Mouse (Mus musculus): ENCODE results near the gene C1galt1c1. TPM values are rescaled to one million over a fixed set of nuclear protein-coding genes. Genes with fewer than 3 reads are reported as not detected.

C1galt1c1 gene
- polyA plus RNA-seq (2015; fragmentation: Nextera tagmentation; extraction: Ambion mirVana) = 43.7 and 48.3 TPM in 2 replicates

- peak; percentile 99 for ATAC-seq (ENCODE audit: insufficient read depth, low FRiP score)
- WGBS = 11% methylated on average over 37 of the region's 43 CpGs
- no peaks in the 10 kb centered on the region for H3K9me3 ChIP-seq (replicated peaks; ENCODE audit: control insufficient read depth, low read length)
- no peaks in the 10 kb centered on the region for H3K27me3 ChIP-seq (ENCODE audit: control insufficient read depth, insufficient read depth, low read length)
- peak within 1 kb of the TSS; percentile 58 for H3K4me2 ChIP-seq (ENCODE audit: low read depth, low read length)
- no peaks in the 10 kb centered on the region for H3K4me1 ChIP-seq (ENCODE audit: control insufficient read depth, insufficient read depth, low read length)
- H3K9ac ChIP-seq (ENCODE audit: low read length) = peak within 1 kb of the TSS; percentile 78
- peak within 1 kb of the TSS; percentile 61 for H3K4me3 ChIP-seq (replicated peaks; ENCODE audit: low read length)
- peak within 1 kb of the TSS; percentile 93 for H3K27ac ChIP-seq (ENCODE audit: low read length)
- H3K36me3 ChIP-seq (ENCODE audit: control insufficient read depth, insufficient read depth, low read length) = no peaks in the 10 kb centered on the region
Observed at GRCm38 (mm10) chrX:38634801-38635637, at the start of gene C1galt1c1. Gene C1galt1c1, minus strand, starts transcription at chrX:38635087.

GRCm38 (mm10) chrX:38681972-38682371, 47.1 kb upstream of the C1galt1c1 start:
- no peak overlapping the region for H3K27ac ChIP-seq (ENCODE audit: low read length)
- no peak overlapping the region for H3K4me3 ChIP-seq (replicated peaks; ENCODE audit: low read length)
- WGBS = 40% methylated on average over 2 of the region's 2 CpGs
- no peak overlapping the region for H3K4me2 ChIP-seq (ENCODE audit: low read depth, low read length)
- H3K27me3 ChIP-seq (ENCODE audit: control insufficient read depth, insufficient read depth, low read length) = no peaks in the 10 kb centered on the region
- no peaks in the 10 kb centered on the region for H3K36me3 ChIP-seq (ENCODE audit: control insufficient read depth, insufficient read depth, low read length)
- H3K9me3 ChIP-seq (replicated peaks; ENCODE audit: control insufficient read depth, low read length) = no peaks in the 10 kb centered on the region
- H3K4me1 ChIP-seq (ENCODE audit: control insufficient read depth, insufficient read depth, low read length) = no peaks in the 10 kb centered on the region
- H3K9ac ChIP-seq (ENCODE audit: low read length) = no peak overlapping the region
- no peak for ATAC-seq (ENCODE audit: insufficient read depth, low FRiP score)

GRCm38 (mm10) chrX:38669111-38669903, 34.4 kb upstream of the C1galt1c1 start:
- ATAC-seq (ENCODE audit: insufficient read depth, low FRiP score) = no peak
- no peak overlapping the region for H3K9ac ChIP-seq (ENCODE audit: low read length)

DNA sequence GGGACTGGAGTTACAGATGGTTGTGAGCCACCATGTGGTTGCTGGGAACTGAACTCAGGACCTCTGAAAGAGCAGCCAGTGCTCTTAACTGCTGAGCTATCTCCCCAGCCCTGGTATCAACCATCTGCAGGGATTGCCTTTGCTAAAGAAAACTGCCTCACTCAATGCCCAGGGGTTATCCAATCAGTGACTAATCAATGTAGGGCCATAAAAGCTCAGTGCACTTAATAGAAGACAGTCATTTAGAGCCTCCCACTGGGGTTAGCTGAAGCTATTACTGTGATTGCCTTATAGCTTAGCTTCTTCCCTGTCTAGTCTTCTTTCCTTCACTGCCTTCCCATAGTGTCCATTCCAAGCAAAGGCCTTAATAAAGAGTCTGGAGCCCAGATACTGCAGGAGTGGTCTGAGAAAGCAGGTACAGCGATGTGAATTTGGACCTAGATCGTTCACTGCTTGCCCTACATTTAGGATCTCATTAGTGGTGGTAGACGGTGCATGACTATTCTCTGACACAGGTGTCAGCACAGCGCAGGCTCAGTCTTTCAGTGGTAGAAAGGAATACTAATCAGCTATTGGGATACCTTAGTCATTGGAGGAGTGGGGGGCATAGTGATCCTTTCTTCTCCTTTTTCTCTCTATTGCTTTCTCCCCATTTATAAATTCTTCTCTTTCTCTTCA, 21.5 kb upstream of the C1galt1c1 start:
- no peak overlapping the region for H3K4me3 ChIP-seq (replicated peaks; ENCODE audit: low read length)
- WGBS = 72% methylated on average over 4 of the region's 4 CpGs

More at GRCm38 (mm10) chrX:38669111-38669903, 34.4 kb upstream of the C1galt1c1 start:
- 48% methylated on average over 6 of the region's 6 CpGs for WGBS
- Histone ChIP-seq H3K9me3 (replicated peaks; ENCODE audit: control insufficient read depth, low read length) (no peaks in the 10 kb centered on the region), H3K4me2 (ENCODE audit: low read depth, low read length) (no peak overlapping the region), H3K27ac (ENCODE audit: low read length) (no peak overlapping the region), H3K27me3 (ENCODE audit: control insufficient read depth, insufficient read depth, low read length) (no peaks in the 10 kb centered on the region), H3K4me3 (replicated peaks; ENCODE audit: low read length) (no peak overlapping the region), H3K36me3 (ENCODE audit: control insufficient read depth, insufficient read depth, low read length) (no peaks in the 10 kb centered on the region), H3K4me1 (ENCODE audit: control insufficient read depth, insufficient read depth, low read length) (no peaks in the 10 kb centered on the region)

DNA sequence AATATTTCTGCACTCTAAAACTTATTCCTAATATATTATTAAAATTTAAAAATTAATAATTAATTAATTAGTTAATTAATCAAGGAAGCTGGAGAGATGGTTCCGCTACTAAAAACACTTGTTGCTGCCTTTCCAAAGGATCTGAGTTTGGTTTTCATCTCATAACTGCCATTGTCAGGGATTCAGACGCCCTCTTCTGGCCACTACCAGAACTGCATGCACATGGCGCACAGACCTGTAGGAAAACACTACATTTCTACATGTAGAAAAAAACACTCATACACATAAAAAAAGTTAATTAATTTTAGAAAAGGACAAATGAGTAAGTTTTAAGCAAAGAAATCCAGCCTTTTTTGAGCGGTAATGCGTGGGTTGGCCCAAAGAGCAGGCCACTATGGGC, 19.8 kb upstream of the C1galt1c1 start:
- no peak for ATAC-seq (ENCODE audit: insufficient read depth, low FRiP score)
- H3K9ac ChIP-seq (ENCODE audit: low read length) = no peak overlapping the region
- no peak overlapping the region for H3K4me2 ChIP-seq (ENCODE audit: low read depth, low read length)
- no peaks in the 10 kb centered on the region for H3K9me3 ChIP-seq (replicated peaks; ENCODE audit: control insufficient read depth, low read length)
- no peaks in the 10 kb centered on the region for H3K27me3 ChIP-seq (ENCODE audit: control insufficient read depth, insufficient read depth, low read length)
- 86% methylated on average over 5 of the region's 5 CpGs for WGBS
- no peak overlapping the region for H3K4me3 ChIP-seq (replicated peaks; ENCODE audit: low read length)
- H3K36me3 ChIP-seq (ENCODE audit: control insufficient read depth, insufficient read depth, low read length) = no peaks in the 10 kb centered on the region
- H3K4me1 ChIP-seq (ENCODE audit: control insufficient read depth, insufficient read depth, low read length) = no peaks in the 10 kb centered on the region
- H3K27ac ChIP-seq (ENCODE audit: low read length) = no peak overlapping the region

More for the DNA sequence above, 21.5 kb upstream of the C1galt1c1 start:
- Histone ChIP-seq H3K27me3 (ENCODE audit: control insufficient read depth, insufficient read depth, low read length) (no peaks in the 10 kb centered on the region), H3K9ac (ENCODE audit: low read length) (no peak overlapping the region), H3K4me1 (ENCODE audit: control insufficient read depth, insufficient read depth, low read length) (no peaks in the 10 kb centered on the region), H3K27ac (ENCODE audit: low read length) (no peak overlapping the region), H3K36me3 (ENCODE audit: control insufficient read depth, insufficient read depth, low read length) (no peaks in the 10 kb centered on the region), H3K4me2 (ENCODE audit: low read depth, low read length) (no peak overlapping the region), H3K9me3 (replicated peaks; ENCODE audit: control insufficient read depth, low read length) (no peaks in the 10 kb centered on the region)
- no peak for ATAC-seq (ENCODE audit: insufficient read depth, low FRiP score)

GRCm38 (mm10) chrX:38653181-38653580, 18.3 kb upstream of the C1galt1c1 start:
- Histone ChIP-seq H3K27ac (ENCODE audit: low read length) (no peak overlapping the region), H3K4me3 (replicated peaks; ENCODE audit: low read length) (no peak overlapping the region), H3K36me3 (ENCODE audit: control insufficient read depth, insufficient read depth, low read length) (no peaks in the 10 kb centered on the region), H3K27me3 (ENCODE audit: control insufficient read depth, insufficient read depth, low read length) (no peaks in the 10 kb centered on the region), H3K4me2 (ENCODE audit: low read depth, low read length) (no peak overlapping the region), H3K9me3 (replicated peaks; ENCODE audit: control insufficient read depth, low read length) (no peaks in the 10 kb centered on the region), H3K4me1 (ENCODE audit: control insufficient read depth, insufficient read depth, low read length) (no peaks in the 10 kb centered on the region), H3K9ac (ENCODE audit: low read length) (no peak overlapping the region)
- no peak for ATAC-seq (ENCODE audit: insufficient read depth, low FRiP score)
- WGBS = 80% methylated on average over 1 of the region's 1 CpGs

DNA sequence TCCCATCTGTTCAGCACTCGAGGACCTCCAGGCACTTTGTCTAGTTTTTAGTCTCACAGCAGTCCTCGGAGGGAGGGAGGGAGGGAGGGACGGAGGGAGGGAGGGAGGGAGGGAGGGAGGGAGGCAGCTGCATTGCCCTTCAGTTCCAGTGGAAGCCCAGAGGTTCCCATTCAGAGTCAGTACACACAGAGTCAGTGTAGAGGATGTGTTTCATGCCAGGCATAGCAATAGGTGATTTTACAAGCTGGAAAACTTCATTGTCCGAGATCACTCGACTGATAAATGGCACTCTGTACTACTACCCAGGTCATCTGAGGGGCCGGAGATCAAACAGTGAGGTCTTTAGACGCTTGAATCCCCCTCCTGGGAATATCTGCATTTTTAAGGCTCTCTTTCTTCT, 16.3 kb upstream of the C1galt1c1 start:
- Histone ChIP-seq H3K4me3 (replicated peaks; ENCODE audit: low read length) (no peak overlapping the region), H3K9me3 (replicated peaks; ENCODE audit: control insufficient read depth, low read length) (no peaks in the 10 kb centered on the region), H3K27ac (ENCODE audit: low read length) (no peak overlapping the region), H3K4me2 (ENCODE audit: low read depth, low read length) (no peak overlapping the region), H3K9ac (ENCODE audit: low read length) (no peak overlapping the region), H3K27me3 (ENCODE audit: control insufficient read depth, insufficient read depth, low read length) (no peaks in the 10 kb centered on the region), H3K4me1 (ENCODE audit: control insufficient read depth, insufficient read depth, low read length) (no peaks in the 10 kb centered on the region), H3K36me3 (ENCODE audit: control insufficient read depth, insufficient read depth, low read length) (no peaks in the 10 kb centered on the region)
- 43% methylated on average over 5 of the region's 7 CpGs for WGBS
- no peak for ATAC-seq (ENCODE audit: insufficient read depth, low FRiP score)

DNA sequence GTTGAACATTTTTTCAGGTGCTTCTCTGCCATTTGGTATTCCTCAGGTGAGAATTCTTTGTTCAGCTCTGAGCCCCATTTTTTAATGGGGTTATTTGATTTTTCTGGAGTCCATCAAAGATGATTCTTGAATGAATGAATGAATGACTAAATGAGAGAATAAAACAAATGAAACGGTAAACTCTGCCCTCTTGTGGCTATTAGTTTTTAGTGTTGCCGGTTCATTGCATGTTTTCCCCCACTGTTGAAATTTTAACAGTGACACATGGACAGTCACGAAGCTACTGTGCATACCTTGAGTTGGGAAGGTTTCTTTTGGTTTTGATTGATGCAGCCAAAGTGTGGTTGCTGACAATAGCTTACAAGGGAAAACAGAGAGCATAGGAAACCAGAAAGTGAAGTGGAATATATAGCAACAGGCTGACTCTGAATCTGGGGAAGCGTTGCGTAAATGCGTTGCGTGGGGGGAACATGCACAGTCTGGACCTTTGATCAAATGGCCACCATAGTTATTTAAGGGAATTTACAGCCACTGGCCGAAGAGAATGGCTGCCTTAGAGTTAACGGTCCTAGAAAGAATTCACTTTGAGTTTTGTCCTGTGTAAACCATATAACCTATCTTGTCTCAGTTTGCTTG, 15.6 kb upstream of the C1galt1c1 start:
- no peak overlapping the region for H3K4me3 ChIP-seq (replicated peaks; ENCODE audit: low read length)
- WGBS = 60% methylated on average over 9 of the region's 9 CpGs
- no peaks in the 10 kb centered on the region for H3K4me1 ChIP-seq (ENCODE audit: control insufficient read depth, insufficient read depth, low read length)
- no peak overlapping the region for H3K4me2 ChIP-seq (ENCODE audit: low read depth, low read length)
- no peak overlapping the region for H3K9ac ChIP-seq (ENCODE audit: low read length)
- H3K36me3 ChIP-seq (ENCODE audit: control insufficient read depth, insufficient read depth, low read length) = no peaks in the 10 kb centered on the region
- H3K9me3 ChIP-seq (replicated peaks; ENCODE audit: control insufficient read depth, low read length) = no peaks in the 10 kb centered on the region
- H3K27me3 ChIP-seq (ENCODE audit: control insufficient read depth, insufficient read depth, low read length) = no peaks in the 10 kb centered on the region
- no peak overlapping the region for H3K27ac ChIP-seq (ENCODE audit: low read length)
- no peak for ATAC-seq (ENCODE audit: insufficient read depth, low FRiP score)
